Mouse (Mus musculus) thymus, adult 2 months (tissue): ENCODE data around the gene Clasp1. TPM values are rescaled to one million over a fixed set of nuclear protein-coding genes. Genes with fewer than 3 reads are reported as not detected.
"Not testable (repeated sequence)": the region's sequence is repeated elsewhere in the genome, so short reads cannot be mapped to it uniquely, and the experiment has no call there.

Experiments
- DNase-seq: peaks from one replicate; pipeline ENCODE4 v3.0.0; 2021
- H3K27ac ChIP-seq: fragments of 200-500 bp; 2 replicates; pipeline ENCODE4 v1.5.1; 2012; ENCODE audit warnings: low read length, control low read depth; ENCODE audit not compliant: control insufficient read depth, insufficient read depth
- H3K27me3 ChIP-seq: fragments of 200-500 bp; 2 replicates; pipeline ENCODE4 v1.6.1; 2012; ENCODE audit warnings: mild to moderate bottlenecking, low read length, moderate library complexity, mixed read lengths; ENCODE audit not compliant: control insufficient read depth, insufficient read depth
- H3K36me3 ChIP-seq: fragments of 200-500 bp; 2 replicates; pipeline ENCODE4 v1.6.1; 2012; ENCODE audit warnings: mild to moderate bottlenecking, low read length, moderate library complexity; ENCODE audit not compliant: control insufficient read depth, insufficient read depth
- H3K4me1 ChIP-seq: fragments of 200-500 bp; replicated peaks from 2 replicates; pipeline ENCODE4 v1.6.1; 2012; ENCODE audit warnings: low read length; ENCODE audit not compliant: control insufficient read depth, insufficient read depth
- H3K4me3 ChIP-seq: fragments of 200-500 bp; 2 replicates; pipeline ENCODE4 v1.5.1; 2012; ENCODE audit warnings: mild to moderate bottlenecking, low read length, control low read depth, moderate library complexity; ENCODE audit not compliant: control insufficient read depth, insufficient read depth
- CTCF ChIP-seq: fragments of 200-500 bp; IDR thresholded peaks from 2 replicates; pipeline ENCODE4 v1.5.1; 2012; ENCODE audit warnings: mild to moderate bottlenecking, control low read depth, low read length, moderate library complexity, borderline replicate concordance; ENCODE audit not compliant: control insufficient read depth, poor library complexity, insufficient read depth; ENCODE audit errors: extremely low read depth
- POLR2A ChIP-seq: fragments of 200-500 bp; IDR thresholded peaks from 2 replicates; pipeline ENCODE4 v1.6.1; 2012; ENCODE audit warnings: mild to moderate bottlenecking, low read length, control low read depth, moderate library complexity; ENCODE audit not compliant: control insufficient read depth, poor library complexity, insufficient read depth; ENCODE audit errors: extremely low read depth
- WGBS: fragments of 180-500 bp; shearing (Covaris S2); methylation state at CpG from one replicate; pipeline ENCODE4 v1.1.7; 2018; 5-methylcytosine and 5-hydroxymethylcytosine counted together
- polyA plus RNA-seq: library from polyadenylated mRNA; depleted of rRNA; stranded (reverse); fragments of >200 nt; gene quantifications from 2 replicates; pipeline ENCODE4 v1.2.3, GENCODE M21; 2012

The Clasp1 gene
- polyA plus RNA-seq, 1 experiment: 38.4 TPM

DNA sequence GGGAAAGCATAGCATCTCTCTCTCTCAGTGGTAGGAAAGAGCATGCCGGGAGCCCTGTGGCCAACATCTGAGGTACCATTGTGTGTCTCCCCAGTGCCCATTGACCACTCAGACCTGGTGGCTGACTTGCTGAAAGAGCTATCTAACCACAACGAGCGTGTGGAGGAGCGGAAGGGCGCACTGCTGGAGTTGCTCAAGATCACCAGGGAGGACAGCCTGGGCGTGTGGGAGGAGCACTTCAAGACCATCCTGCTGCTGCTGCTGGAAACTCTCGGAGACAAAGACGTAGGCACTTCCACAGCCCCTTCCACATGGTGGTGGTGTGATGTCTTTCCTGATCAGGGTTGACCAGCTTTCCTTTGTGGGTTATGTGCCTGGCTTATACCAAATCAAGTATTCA, 192.3 kb downstream of the Clasp1 start:
- no peak overlapping the region for H3K4me3 ChIP-seq
- TF ChIP-seq POLR2A (no peak), CTCF (no peak)
- no peak overlapping the region for H3K27ac ChIP-seq
- WGBS: 97% methylated on average over 8 of the region's 8 CpGs
- peaks cover 26% of the 10 kb centered on the region for H3K36me3 ChIP-seq
- H3K27me3 ChIP-seq: no peaks in the 10 kb centered on the region
- no peaks in the 10 kb centered on the region for H3K4me1 ChIP-seq
- DNase-seq: no peak

DNA sequence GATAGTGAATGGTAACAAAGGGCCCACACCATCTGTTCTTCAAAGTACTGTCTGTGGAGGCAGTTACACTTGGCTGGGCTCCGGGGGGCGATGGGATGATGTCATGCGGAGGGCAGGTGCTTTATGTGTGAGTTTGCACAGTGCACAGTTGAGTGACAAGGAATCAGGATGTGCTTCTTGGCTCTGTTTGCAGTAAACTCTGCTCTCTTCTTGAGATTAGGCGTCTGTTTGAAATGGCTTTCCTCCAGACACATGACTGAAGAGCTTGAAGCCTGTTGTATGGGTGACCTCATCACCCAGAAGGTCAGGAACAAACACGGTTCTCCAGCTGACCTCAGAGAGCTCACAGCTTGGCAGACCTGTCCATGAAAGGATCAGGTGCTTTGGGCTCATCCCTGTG, 200.9 kb downstream of the Clasp1 start:
- Histone ChIP-seq H3K36me3 (peaks cover 38% of the 10 kb centered on the region), H3K27ac (no peak overlapping the region), H3K27me3 (no peaks in the 10 kb centered on the region), H3K4me3 (no peak overlapping the region), H3K4me1 (no peaks in the 10 kb centered on the region)
- no peak for TF ChIP-seq CTCF
- no peak for TF ChIP-seq POLR2A
- no peak for DNase-seq
- WGBS: 97% methylated on average over 5 of the region's 5 CpGs

DNA sequence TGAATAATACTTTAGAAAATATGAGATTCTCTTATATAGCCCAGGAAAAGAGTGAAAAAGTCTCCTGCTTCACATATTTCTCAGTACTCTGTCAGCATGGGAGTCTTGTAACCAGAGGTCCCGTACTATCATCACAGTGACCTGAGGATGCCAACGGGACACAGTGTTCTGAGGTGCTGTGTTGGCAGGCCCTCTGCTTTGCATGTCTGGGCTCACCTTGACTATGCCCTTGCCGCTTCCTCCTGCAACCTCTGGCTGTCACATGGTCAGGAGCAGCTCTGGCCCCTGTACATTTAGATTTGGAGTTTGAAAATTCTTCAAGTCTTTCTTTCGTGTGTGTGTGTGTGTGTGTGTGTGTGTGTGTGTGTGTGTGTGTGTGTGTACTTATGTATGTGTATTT, 204.1 kb downstream of the Clasp1 start:
- no peak for TF ChIP-seq POLR2A
- TF ChIP-seq CTCF: no peak
- 96% methylated on average over 4 of the region's 4 CpGs for WGBS
- no peaks in the 10 kb centered on the region for H3K27me3 ChIP-seq
- DNase-seq: no peak
- H3K27ac ChIP-seq: no peak overlapping the region
- peaks cover 56% of the 10 kb centered on the region for H3K36me3 ChIP-seq
- H3K4me1 ChIP-seq: no peaks in the 10 kb centered on the region
- H3K4me3 ChIP-seq: no peak overlapping the region

DNA sequence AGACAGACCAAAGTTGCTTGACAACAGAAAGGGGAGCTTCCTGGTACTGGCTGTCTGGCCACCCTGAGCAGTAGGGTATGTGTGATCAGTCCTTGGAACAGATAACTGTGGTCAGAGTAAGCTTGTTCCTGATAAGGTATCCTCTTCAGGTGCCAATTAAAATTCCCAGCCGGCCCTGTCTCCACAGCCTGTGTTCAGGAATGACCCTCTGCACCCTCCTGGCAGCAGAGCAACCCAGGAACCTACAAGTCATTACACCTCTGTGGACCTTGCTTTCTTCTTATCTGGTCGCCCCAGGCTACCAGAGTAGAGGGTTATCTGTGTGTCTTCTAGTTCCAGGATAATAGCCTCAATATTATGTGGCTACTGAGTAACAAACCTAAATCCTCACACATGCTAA, 206.5 kb downstream of the Clasp1 start:
- H3K4me3 ChIP-seq: no peak overlapping the region
- WGBS: 98% methylated on average over 2 of the region's 2 CpGs
- no peaks in the 10 kb centered on the region for H3K4me1 ChIP-seq
- H3K27me3 ChIP-seq: no peaks in the 10 kb centered on the region
- H3K27ac ChIP-seq: no peak overlapping the region
- TF ChIP-seq POLR2A: no peak
- TF ChIP-seq CTCF: no peak
- H3K36me3 ChIP-seq: peaks cover 59% of the 10 kb centered on the region
- DNase-seq: no peak

DNA sequence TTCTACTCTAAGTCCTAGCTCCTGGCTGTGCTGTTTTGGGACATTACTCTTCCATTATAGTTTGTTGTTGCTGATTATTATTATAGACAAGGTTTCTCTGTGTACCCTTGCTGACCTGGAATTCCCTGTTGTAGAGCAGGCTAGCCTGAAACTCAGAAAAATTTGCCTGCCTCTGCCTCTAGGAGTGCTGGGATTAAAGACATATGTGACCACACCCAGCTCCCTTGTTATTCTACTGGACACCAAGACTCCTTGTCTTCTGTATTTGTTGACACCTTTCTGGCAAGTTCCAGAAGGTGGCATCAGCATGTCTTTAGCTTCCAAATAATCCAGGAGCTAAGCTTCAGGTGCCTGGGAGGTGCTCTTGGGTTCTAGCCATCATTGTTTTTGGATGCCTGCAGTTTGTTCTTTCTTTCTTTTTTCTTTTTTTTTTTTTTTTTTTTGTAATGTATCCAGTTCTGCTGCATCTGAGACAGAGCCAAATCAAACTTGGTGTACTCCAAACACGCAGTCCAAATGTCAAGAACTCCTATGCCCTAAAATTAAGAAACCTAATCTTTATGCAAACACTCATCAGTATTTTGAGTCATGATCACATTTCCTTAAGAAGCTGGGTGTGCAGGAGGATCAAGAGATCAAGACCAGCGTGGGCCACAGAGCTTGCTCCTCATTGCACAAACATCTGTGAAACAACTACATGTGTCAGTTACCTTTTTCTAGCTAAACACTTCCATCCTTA, 208.8 kb downstream of the Clasp1 start:
- H3K27ac ChIP-seq: no peak overlapping the region
- H3K27me3 ChIP-seq: no peaks in the 10 kb centered on the region
- H3K36me3 ChIP-seq: peaks cover 65% of the 10 kb centered on the region
- TF ChIP-seq POLR2A (no peak), CTCF (no peak)
- WGBS: 94% methylated on average over 2 of the region's 2 CpGs
- no peaks in the 10 kb centered on the region for H3K4me1 ChIP-seq
- DNase-seq: no peak
- H3K4me3 ChIP-seq: no peak overlapping the region

DNA sequence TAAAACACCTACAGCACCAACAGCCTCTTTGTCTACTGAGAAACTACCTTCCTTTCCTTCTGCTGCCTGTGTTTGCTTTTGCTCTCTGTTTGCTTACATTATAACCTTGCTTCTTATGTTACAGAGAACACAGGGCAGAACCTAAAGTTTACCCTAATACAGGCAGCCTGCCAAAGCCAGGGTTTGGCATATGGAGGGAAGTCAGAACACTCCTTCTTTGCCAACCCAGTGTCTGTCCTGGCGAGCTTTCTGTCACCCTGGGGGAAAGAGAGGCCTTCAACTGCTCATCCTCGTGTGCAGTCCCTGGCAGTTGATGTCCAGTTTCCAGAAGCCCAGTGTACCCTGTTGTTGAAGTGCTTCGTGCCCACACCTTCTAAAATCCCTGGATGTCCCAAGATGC, 209.5 kb downstream of the Clasp1 start:
- no peak for DNase-seq
- no peak for TF ChIP-seq POLR2A
- TF ChIP-seq CTCF: no peak
- 95% methylated on average over 3 of the region's 3 CpGs for WGBS
- H3K27me3 ChIP-seq: no peaks in the 10 kb centered on the region
- H3K36me3 ChIP-seq: peaks cover 60% of the 10 kb centered on the region
- no peak overlapping the region for H3K4me3 ChIP-seq
- no peaks in the 10 kb centered on the region for H3K4me1 ChIP-seq
- H3K27ac ChIP-seq: no peak overlapping the region

DNA sequence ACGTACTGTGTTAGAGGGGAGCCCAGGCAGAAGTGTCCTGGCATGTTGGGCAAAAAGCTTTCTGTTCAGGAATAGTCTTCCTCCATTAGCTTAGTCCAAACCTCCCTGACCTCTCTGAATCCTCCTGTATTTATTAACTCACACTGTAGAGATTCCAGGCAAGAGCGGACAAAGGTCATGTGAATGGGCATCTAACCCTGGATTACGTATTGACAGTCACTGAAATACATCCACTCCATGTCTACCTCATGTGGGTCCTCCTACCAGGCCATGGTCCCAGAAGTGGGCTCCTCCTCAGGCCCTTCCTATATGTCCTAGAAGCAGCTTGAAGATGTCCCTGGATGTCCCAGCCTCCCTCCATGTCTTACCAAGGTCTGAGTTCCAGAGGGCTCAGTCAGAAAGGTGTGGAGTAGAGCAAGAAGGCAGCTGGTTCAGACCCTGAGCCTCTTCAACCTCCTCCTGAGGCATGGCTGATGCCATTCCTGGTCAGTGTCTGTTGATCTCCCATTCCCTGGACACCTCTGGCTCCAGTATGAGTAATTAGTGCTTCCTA, 224.8 kb downstream of the Clasp1 start:
- Histone ChIP-seq H3K27ac (no peak overlapping the region), H3K4me1 (no peaks in the 10 kb centered on the region), H3K4me3 (no peak overlapping the region), H3K27me3 (no peaks in the 10 kb centered on the region), H3K36me3 (peaks cover under 1% of the 10 kb centered on the region; the same call in 1 of the 2 replicates)
- WGBS: 96% methylated on average over 3 of the region's 3 CpGs
- TF ChIP-seq POLR2A (no peak), CTCF (no peak)
- no peak for DNase-seq

DNA sequence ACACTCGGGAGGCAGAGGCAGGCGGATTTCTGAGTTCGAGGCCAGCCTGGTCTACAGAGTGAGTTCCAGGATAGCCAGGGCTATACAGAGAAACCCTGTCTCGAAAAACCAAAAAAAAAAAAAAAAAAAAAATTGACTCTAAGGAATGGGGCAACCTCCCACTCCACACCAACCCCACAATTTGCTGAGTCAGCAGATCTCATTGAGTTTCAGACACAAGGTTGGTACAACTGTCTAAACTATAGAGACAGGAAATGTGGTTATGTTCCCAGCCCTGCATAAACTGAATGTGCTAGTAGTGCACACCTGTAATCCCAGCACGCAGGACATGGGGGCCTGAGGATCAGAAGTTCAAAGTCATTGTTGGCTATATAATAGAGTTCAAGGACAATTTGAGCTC, 232.2 kb downstream of the Clasp1 start:
- not testable (repeated sequence) for H3K36me3 ChIP-seq, DNase-seq, H3K27ac ChIP-seq

More for the DNA sequence above, 232.2 kb downstream of the Clasp1 start:
- not testable (repeated sequence) for H3K27me3 ChIP-seq, H3K4me1 ChIP-seq, H3K4me3 ChIP-seq
- WGBS: 75% methylated on average over 5 of the region's 5 CpGs
